Mouse (Mus musculus) gastrocnemius, adult 18-20 months (tissue): ENCODE measurements around the gene Nup214. TPM values are rescaled to one million over a fixed set of nuclear protein-coding genes. Genes with fewer than 3 reads are reported as not detected.
A peak's percentile ranks its signal among the peaks of the same experiment; 100 is the strongest.

Source experiments
- DNase-seq: peaks from one replicate; pipeline ENCODE4 v3.0.0; 2021; ENCODE audit warnings: low spot score
- total RNA-seq, 2 experiments: library from RNA; stranded (reverse); gene quantifications; 2 replicates each; pipeline ENCODE4 v1.2.3; 2021

Nup214 gene
- total RNA-seq, 2 experiments from 2014 or later, result 18.0 to 23.5 TPM

DNA sequence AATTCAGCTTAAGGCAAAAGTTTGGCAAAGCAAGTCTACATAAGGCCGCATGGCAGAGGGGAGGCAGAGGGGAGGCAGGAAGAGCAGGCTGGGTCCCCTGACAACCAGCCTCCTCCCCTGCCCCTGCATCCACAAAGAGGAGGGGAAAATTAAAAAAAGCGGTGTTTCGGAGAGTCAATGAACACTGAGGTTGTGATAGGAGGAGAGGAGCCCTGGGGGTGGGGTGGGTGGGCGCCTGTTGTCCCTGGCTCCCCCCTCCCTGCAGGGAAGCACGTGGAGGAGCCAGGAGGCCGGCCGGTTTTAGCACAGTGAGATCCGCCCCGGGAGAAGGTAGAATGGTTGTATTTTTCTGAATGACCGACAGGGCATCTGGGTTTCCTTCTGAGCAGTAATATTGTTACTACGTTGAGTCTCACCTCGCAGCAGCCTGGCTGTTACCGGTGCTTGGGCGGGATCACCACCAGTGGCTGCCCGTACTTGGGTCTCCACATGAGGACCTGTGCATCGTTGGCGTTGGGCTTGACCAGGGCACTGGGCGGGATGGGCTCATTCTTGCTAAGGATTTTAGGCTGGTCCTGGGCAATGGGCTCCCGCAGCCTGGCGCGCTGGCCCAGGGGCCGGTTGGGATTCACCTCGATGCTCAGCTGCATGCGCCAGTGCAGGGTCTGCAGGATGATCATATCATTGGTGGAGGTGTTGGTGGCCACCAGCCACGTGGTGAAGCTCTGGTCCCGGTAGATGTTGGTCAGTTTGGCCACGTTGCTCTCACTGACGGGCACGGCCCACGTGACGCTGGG is 94.8 kb downstream of the Nup214 start:
- no peak for DNase-seq

GRCm38 (mm10) chr2:32070747-32071146 is 96.5 kb downstream of the Nup214 start:
- DNase-seq, result no peak

GRCm38 (mm10) chr2:32074404-32074803 is 100.2 kb downstream of the Nup214 start:
- no peak for DNase-seq

GRCm38 (mm10) chr2:32075368-32075767 is 101.1 kb downstream of the Nup214 start:
- DNase-seq, result no peak

DNA sequence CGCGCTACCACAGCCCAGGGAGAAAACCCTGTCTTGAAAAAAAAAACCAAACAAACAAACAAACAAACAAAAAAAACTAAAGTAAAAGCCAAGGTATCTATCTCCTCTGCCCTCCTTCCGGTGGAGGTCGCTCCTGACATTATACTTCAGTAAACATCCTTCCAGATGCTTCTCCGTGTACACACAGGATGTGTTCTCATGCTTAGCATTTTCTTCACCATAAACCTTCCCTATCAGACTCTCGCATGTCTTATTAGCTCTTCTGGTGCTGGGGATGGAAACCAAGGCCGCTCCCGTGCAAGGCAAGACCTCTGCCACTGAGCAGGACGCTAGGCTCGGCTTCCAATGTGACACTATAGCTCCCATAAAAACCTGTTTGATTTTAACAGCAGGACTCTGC is 103.5 kb downstream of the Nup214 start:
- DNase-seq, result no peak

GRCm38 (mm10) chr2:32078522-32078921 is 104.3 kb downstream of the Nup214 start:
- DNase-seq, result no peak

- DNase-seq, result no peak
Observed at GRCm38 (mm10) chr2:32079191-32079725, 105.0 kb downstream of the Nup214 start.

DNA sequence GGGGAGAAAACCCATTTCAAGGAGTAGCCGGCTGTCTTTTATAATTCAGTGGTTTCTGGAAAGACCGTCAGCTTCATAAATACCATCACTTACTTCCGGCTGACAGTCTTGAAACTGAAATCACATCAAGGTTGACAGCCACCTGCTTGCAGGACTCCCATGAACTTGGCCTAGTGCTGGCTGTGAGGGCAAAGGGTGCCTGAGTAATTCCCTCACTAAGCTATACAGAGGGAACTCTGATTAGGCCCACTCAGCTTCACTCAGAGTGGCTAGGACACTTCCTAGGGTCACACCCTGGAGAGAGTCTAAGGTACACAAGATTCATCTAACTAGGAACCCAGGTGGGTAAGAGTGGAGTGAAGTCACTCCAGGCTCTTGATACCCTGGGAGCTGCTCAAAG is 106.4 kb downstream of the Nup214 start:
- no peak for DNase-seq

- DNase-seq, result no peak
Observed at GRCm38 (mm10) chr2:32081296-32081929, 107.2 kb downstream of the Nup214 start.

GRCm38 (mm10) chr2:32082229-32082628 is 108.0 kb downstream of the Nup214 start:
- no peak for DNase-seq

GRCm38 (mm10) chr2:32083159-32084011 is 109.1 kb downstream of the Nup214 start:
- no peak for DNase-seq

DNA sequence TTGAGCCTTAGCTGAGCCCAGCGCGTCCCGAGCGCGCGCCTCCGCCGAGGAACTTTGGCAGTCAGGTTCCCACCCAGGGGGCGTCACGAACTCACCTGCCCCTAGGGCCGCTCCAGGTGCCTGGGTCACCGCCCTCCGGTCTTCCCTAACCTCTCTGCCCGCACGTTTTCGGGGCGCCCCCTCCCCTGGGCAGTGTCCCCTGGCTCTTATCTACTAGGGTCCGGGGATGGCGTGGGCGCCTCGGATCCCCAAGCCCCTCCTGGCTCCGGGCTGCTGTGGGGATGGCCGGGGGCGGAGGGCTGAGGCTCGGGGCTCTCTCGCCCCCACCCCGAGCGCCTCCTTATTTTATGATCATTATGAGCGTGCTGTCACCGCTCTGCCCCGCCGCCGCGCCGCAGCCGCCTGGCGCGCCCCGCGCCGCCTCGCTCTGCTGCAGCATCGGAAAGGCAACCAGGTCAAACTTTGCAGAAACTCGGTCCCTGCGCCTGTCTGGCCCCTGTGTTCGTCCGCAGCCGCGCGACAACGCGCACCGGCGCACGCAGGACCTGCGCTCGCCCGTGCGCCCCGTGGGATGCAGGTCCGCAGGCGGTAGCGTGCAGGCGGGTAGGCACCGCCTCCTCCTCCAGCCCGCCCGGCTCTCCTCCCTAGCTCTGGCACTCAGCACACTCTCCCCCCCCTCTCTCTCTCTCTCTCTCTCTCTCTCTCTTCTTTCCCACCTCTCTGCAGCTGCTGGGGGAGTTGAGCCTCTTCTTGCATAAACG is 110.1 kb downstream of the Nup214 start, which contains the start of gene Fam78a:
Fam78a (minus strand) TSS at position 747 of the 761 bp plus-strand sequence.
- no peak for DNase-seq

DNA sequence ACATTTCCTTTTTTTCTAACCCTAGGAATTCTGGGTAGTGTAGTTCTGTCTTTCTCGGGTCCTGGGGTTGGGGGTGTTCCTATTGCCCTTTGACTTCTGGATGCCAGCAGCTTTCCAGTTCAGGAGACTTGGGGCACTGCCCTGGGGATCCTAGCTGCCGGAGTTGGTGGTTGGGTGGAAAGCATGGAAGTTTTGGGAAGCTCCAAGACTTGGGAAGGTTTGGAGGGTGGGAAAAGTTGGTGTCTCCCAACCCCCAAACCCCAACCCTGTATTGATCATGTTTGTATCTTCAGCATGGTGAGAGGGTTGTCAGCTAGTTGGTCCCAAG is 110.6 kb downstream of the Nup214 start:
- DNase-seq, result no peak

DNA sequence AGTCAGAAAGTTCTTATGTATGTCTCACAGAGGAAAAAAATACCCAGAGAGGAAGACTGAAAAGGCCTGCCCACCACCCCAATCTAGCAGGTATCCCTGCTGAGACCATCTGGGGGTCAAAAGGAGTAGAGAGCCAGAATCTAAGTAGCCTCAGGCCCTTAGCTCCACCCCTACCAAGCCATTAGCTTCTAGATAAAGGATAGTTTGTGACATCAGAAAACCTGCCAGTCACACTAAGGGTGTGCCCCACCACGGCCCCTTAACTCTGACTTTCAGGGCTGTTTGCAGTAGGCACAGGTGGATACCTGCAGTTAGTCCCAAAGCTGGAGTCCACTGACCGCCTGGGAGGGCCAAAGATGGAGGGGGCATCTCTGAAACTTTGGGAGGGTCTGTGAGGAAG is 111.0 kb downstream of the Nup214 start:
- DNase-seq, result no peak

- peak; percentile 50 for DNase-seq
Observed at GRCm38 (mm10) chr2:32087606-32088005, 113.4 kb downstream of the Nup214 start.

- DNase-seq, result peak; percentile 89
Observed at GRCm38 (mm10) chr2:32088372-32088981, 114.2 kb downstream of the Nup214 start.

- DNase-seq, result no peak
Observed at GRCm38 (mm10) chr2:32089606-32090005, 115.4 kb downstream of the Nup214 start.

GRCm38 (mm10) chr2:32090145-32090544 is 115.9 kb downstream of the Nup214 start:
- no peak for DNase-seq

- DNase-seq, result peak; percentile 85
Observed at GRCm38 (mm10) chr2:32091956-32092355, 117.7 kb downstream of the Nup214 start.

DNA sequence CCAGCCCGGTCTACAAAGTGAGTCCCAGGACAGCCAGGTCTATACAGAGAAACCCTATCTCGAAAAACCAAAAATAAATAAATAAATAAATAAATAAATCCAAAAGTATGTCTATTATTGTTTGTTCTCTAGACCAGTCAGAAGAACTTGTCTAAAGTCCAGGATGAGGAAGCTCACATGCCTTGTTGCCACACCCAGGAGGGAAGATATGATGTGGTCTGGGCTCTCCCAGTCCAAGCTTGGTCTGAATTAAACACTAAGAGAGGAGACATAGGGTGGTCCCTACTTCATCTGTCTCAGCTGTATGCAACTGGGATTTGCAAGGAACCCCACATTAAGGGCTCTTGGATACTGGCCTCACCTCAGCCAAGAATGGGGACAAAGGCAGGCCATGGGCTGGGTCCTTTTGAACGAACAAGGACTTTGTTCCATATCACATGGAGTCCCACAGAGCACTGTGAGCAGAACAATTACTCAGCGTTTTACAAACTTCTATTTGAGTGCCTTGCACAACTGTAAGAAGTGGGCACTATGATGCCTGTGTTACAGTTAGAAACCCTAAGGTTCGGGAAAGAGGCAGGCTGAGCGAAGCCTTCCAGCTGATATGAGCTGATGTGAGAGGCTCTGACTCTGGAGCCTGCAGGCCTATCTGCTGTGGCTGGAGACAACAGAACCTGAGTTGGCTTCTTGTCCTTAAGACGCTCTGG is 119.9 kb downstream of the Nup214 start:
- no peak for DNase-seq
